Mouse (Mus musculus) forebrain, postnatal 0 days (tissue): ENCODE data around the gene Serpinb9g. TPM values are rescaled to one million over a fixed set of nuclear protein-coding genes. Genes with fewer than 3 reads are reported as not detected.
"Not testable (repeated sequence)": the region's sequence is repeated elsewhere in the genome, so short reads cannot be mapped to it uniquely, and the experiment has no call there.

Experiments
- ATAC-seq: fragments of 200-750 bp; cut with Nextera tagmentation; 2 replicates; pipeline ENCODE4 v1.8.0; 2017; ENCODE audit warnings: mild to moderate bottlenecking, moderate library complexity
- DNase-seq: peaks from one replicate; pipeline ENCODE4 v3.0.0-alpha.2; 2015
- H3K27ac ChIP-seq: fragments of 300-500 bp; sonication (generic); 2 replicates; pipeline ENCODE4 v1.5.1; 2014; ENCODE audit warnings: low read depth, mild to moderate bottlenecking, antibody characterized with exemption, low read length, moderate library complexity, mixed read lengths
- H3K27me3 ChIP-seq: fragments of 300-500 bp; sonication (generic); 2 replicates; pipeline ENCODE4 v1.6.1; 2014; ENCODE audit warnings: mild to moderate bottlenecking, low read length, mixed read lengths; ENCODE audit not compliant: insufficient read depth
- H3K36me3 ChIP-seq: fragments of 300-500 bp; sonication (generic); 2 replicates; pipeline ENCODE4 v1.6.1; 2014; ENCODE audit warnings: mild to moderate bottlenecking, moderate library complexity; ENCODE audit not compliant: insufficient read depth
- H3K4me1 ChIP-seq: fragments of 300-500 bp; sonication (generic); 2 replicates; pipeline ENCODE4 v1.6.1; 2014; ENCODE audit warnings: antibody characterized with exemption; ENCODE audit not compliant: insufficient read depth
- H3K4me2 ChIP-seq: fragments of 300-500 bp; sonication (generic); 2 replicates; pipeline ENCODE4 v1.6.1; 2014; ENCODE audit warnings: low read depth, mild to moderate bottlenecking, moderate library complexity
- H3K4me3 ChIP-seq: fragments of 300-500 bp; sonication (generic); 2 replicates; pipeline ENCODE4 v1.5.1; 2014; ENCODE audit warnings: low read depth, low read length, mixed read lengths
- H3K9ac ChIP-seq: fragments of 300-500 bp; sonication (generic); 2 replicates; pipeline ENCODE4 v1.6.1; 2014; ENCODE audit warnings: mild to moderate bottlenecking
- H3K9me3 ChIP-seq: fragments of 300-500 bp; sonication (generic); 2 replicates; pipeline ENCODE4 v1.6.1; 2016; ENCODE audit warnings: low read length
- CTCF ChIP-seq: sonication (generic); IDR thresholded peaks from 2 replicates; pipeline ENCODE4 v1.5.1; 2016; ENCODE audit warnings: antibody characterized with exemption, control low read depth, low read depth
- WGBS: fragments of 180-500 bp; shearing (Covaris S2); extraction: QIAGEN DNeasy Blood & Tissue Kit; methylation state at CpG from one replicate; pipeline ENCODE4 v1.1.7; 2014; 5-methylcytosine and 5-hydroxymethylcytosine counted together
- polyA plus RNA-seq: library from polyadenylated mRNA; unstranded; fragments of >200 nt; fragmentation: Nextera tagmentation; extraction: Ambion mirVana; gene quantifications from 2 replicates; pipeline ENCODE4 v1.2.1, GENCODE M21; 2015
- total RNA-seq: library from RNA; depleted of rRNA; stranded (reverse); fragments of >200 nt; gene quantifications from 2 replicates; pipeline ENCODE4 v1.2.3, GENCODE M21; 2014; rRNA removed

The Serpinb9g gene
- total RNA-seq (not detected in 2 replicates), polyA plus RNA-seq (not detected in 2 replicates)

- H3K4me3 ChIP-seq, H3K9ac ChIP-seq, DNase-seq, H3K4me1 ChIP-seq, ATAC-seq, H3K27me3 ChIP-seq, H3K4me2 ChIP-seq, H3K27ac ChIP-seq, H3K9me3 ChIP-seq, H3K36me3 ChIP-seq: not testable (repeated sequence)
- WGBS: 84% methylated on average over 4 of the region's 4 CpGs
Observed at GRCm38 (mm10) chr13:33484490-33484889, at the start of gene Serpinb9g. TSS of gene Serpinb9g (plus strand) at chr13:33484790.

DNA sequence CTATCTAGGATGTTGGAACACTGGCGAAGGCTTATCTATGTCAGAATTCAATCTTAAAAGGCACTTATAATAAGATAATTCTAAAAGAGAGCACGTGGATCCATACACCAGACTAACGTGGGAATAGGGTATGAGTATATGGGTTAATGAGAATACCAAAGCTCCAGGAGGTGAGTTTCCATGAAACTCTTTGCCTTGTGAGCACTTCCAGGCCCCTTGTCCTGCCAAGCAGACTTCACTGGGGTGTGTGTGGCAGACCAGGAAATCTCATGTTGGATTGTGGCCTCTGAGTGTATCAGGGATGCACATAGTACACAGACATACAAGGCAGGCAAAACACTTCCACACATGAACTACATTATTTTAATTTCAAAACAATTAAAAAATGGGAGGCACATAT lies 718 bp upstream of the Serpinb9g start:
- not testable (repeated sequence) for ATAC-seq, H3K36me3 ChIP-seq, H3K4me3 ChIP-seq, H3K27me3 ChIP-seq, H3K4me1 ChIP-seq, DNase-seq, H3K9me3 ChIP-seq, H3K4me2 ChIP-seq, H3K9ac ChIP-seq, H3K27ac ChIP-seq
- WGBS: 81% methylated on average over 3 of the region's 3 CpGs

DNA sequence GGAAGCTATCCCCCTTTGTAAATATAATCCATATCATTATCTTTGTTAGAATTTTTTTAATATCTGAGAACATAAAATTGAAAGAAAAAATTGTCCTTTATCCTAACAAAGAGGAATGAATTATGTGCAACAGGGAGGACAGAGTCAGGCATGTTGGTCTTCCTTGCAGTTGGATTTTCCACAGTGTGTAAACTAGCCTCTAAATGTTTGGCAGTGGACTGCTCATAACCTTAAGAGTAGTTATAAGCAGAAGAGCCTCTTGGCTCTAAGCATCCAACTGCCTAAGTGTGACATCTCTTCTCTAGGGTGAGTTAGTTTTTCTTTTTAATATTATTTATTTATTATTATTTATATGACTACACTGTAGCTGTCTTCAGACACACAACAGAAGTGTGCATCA lies 40.0 kb downstream of the Serpinb9g start:
- DNase-seq (no peak), ATAC-seq (no peak)
- Histone ChIP-seq H3K27ac (no peak overlapping the region), H3K9ac (no peak overlapping the region), H3K27me3 (no peaks in the 10 kb centered on the region), H3K4me3 (no peak overlapping the region), H3K4me1 (no peaks in the 10 kb centered on the region), H3K36me3 (no peaks in the 10 kb centered on the region), H3K9me3 (peaks cover 22% of the 10 kb centered on the region; the same call in 1 of the 2 replicates), H3K4me2 (no peak overlapping the region)
- TF ChIP-seq CTCF: no peak

- Histone ChIP-seq H3K4me2 (no peak overlapping the region), H3K9me3 (no peaks in the 10 kb centered on the region; the same call in 1 of the 2 replicates), H3K4me3 (no peak overlapping the region), H3K36me3 (no peaks in the 10 kb centered on the region), H3K4me1 (no peaks in the 10 kb centered on the region), H3K9ac (no peak overlapping the region), H3K27me3 (no peaks in the 10 kb centered on the region), H3K27ac (no peak overlapping the region)
- no peak for DNase-seq
- TF ChIP-seq CTCF: no peak
- no peak for ATAC-seq
Observed at GRCm38 (mm10) chr13:33532814-33533213, 48.2 kb downstream of the Serpinb9g start.

Other genes starting within 250 kb of the Serpinb9g start
- gene Serpinb9e, start 235.2 kb upstream of the Serpinb9g start, total RNA-seq: not detected in 2 replicates
- gene Serpinb9e, start 235.2 kb upstream of the Serpinb9g start, polyA plus RNA-seq: not detected in 2 replicates
- not detected in 2 replicates for gene Serpinb9f, start 160.7 kb upstream of the Serpinb9g start, total RNA-seq
- not detected in 2 replicates for gene Serpinb9f, start 160.7 kb upstream of the Serpinb9g start, polyA plus RNA-seq
- gene Gm11397, start 89.0 kb upstream of the Serpinb9g start, total RNA-seq: not detected in 2 replicates
- gene Gm11397, start 89.0 kb upstream of the Serpinb9g start, polyA plus RNA-seq: not detected in 2 replicates
- gene Serpinb6d, start 176.6 kb downstream of the Serpinb9g start, total RNA-seq: not detected in 2 replicates
- gene Serpinb6d, start 176.6 kb downstream of the Serpinb9g start, polyA plus RNA-seq: not detected in 2 replicates